Mouse (Mus musculus) ES-E14 (cell line): ENCODE data around the gene Tspan32.

Source experiments
- ZC3H11A ChIP-seq: IDR thresholded peaks from 2 replicates; pipeline ENCODE4 v1.6.1; 2012; ENCODE audit warnings: low read depth, mild to moderate bottlenecking, inconsistent platforms, low read length, borderline replicate concordance
- ZNF384 ChIP-seq: IDR thresholded peaks from 2 replicates; pipeline ENCODE4 v1.6.1; 2012; ENCODE audit warnings: low read depth, low read length, inconsistent platforms

DNA sequence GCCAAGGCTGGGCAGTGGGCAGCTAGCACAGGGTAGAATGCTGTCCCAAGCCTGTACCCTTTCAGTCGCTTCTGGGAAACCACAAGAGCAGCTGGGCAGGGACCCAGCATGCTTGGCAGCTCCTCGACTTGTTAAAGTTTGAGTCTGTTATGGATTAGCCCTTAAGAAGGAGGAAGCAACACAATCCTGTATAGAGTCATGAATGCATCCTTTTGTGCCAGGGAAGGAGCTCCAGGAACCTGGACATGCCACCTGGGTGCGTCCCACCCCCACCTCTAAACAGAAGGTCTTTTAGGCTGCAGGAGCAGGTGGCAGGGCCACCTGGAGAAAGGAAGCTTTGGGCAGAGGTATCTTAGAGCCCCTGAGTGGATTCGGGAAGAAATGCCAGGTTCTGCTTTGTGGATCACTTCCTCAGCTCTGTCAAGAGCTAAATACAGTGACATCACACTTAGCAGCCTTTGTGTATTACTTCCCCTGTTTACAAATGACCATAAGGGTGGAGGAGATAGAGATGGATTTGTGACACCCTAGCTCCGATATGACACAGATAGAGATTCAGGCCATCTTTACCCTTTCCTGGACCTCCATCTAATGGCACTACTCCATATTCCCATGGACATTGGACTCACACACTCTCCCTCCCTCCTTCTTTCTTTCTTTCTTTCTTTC, 54.5 kb downstream of the Tspan32 start:
- TF ChIP-seq ZC3H11A (no peak), ZNF384 (no peak)
